Mouse (Mus musculus): ENCODE data around the gene Sema4a. TPM values are rescaled to one million over a fixed set of nuclear protein-coding genes. Genes with fewer than 3 reads are reported as not detected.

The Sema4a gene
- total and polyA plus RNA-seq, 3 experiments: 33.5 to 45.3 TPM; not detected in 1

GRCm38 (mm10) chr3:88482336-88482735 is 21.4 kb upstream of the Sema4a start:
- no peak for TF ChIP-seq HCFC1 (IDR thresholded peaks at IDR 0.05; ENCODE audit: low read depth, low read length)
- TF ChIP-seq RAD21 (IDR thresholded peaks at IDR 0.05; ENCODE audit: low read depth, low read length): no peak
- TF ChIP-seq EP300 (IDR thresholded peaks at IDR 0.05; ENCODE audit: low read depth in 1 of 2, low read length in 2 of 2): no peak
- TF ChIP-seq ZKSCAN1 (IDR thresholded peaks at IDR 0.05; ENCODE audit: low read depth, low read length): no peak
- no peak for TF ChIP-seq NRF1 (IDR thresholded peaks at IDR 0.05; ENCODE audit: insufficient read depth, low read depth, low read length, poor library complexity, severe bottlenecking)
- no peak for TF ChIP-seq CHD1 (IDR thresholded peaks at IDR 0.05; ENCODE audit: low read depth, low read length)
- no peak for TF ChIP-seq MAX (IDR thresholded peaks at IDR 0.05; ENCODE audit: low read length)
- TF ChIP-seq TCF12 (IDR thresholded peaks at IDR 0.05; ENCODE audit: low read depth, low read length): no peak
- no peak for TF ChIP-seq BHLHE40 (IDR thresholded peaks at IDR 0.05; ENCODE audit: borderline replicate concordance, low read depth, low read length)
- TF ChIP-seq MYB (IDR thresholded peaks at IDR 0.05; ENCODE audit: low read depth, low read length): no peak
- no peak for TF ChIP-seq KAT2A (conservative IDR thresholded peaks at IDR 0.05; ENCODE audit: low read depth, low read length)
- TF ChIP-seq MEF2A (IDR thresholded peaks at IDR 0.05; ENCODE audit: extremely low read depth, insufficient replicate concordance, low read depth, low read length, poor library complexity, severe bottlenecking): no peak
- Histone ChIP-seq H3K27me3 (ENCODE audit: control insufficient read depth in 1 of 2, insufficient read depth in 2 of 2, low read length in 2 of 2) (no peaks in the 10 kb centered on the region), H3K4me1 (ENCODE audit: control insufficient read depth in 1 of 2, insufficient read depth in 2 of 2, low read length in 2 of 2) (peaks cover 0 to 3% of the 10 kb centered on the region in 2 experiments; a peak in 1 of 4 replicates), H3K79me2 (ENCODE audit: control insufficient read depth, insufficient read depth, low read length, poor library complexity) (no peaks in the 10 kb centered on the region), H3K27ac (ENCODE audit: control insufficient read depth, low read depth, low read length) (no peak overlapping the region), H3K9ac (ENCODE audit: control insufficient read depth, low read depth, low read length, poor library complexity, severe bottlenecking) (no peak overlapping the region), H3K9me3 (replicated peaks; ENCODE audit: insufficient read depth, low read length) (no peaks in the 10 kb centered on the region), H3K36me3 (ENCODE audit: control insufficient read depth in 1 of 2, insufficient read depth in 2 of 2, low read length in 2 of 2) (peaks cover 0 to 2% of the 10 kb centered on the region in 2 experiments; a peak in 2 of 4 replicates), H3K4me3 (ENCODE audit: control insufficient read depth in 1 of 2, insufficient read depth in 1 of 2, low read depth in 2 of 2, low read length in 2 of 2) (no peak overlapping the region)
- no peak for DNase-seq (ENCODE audit: low read depth, low spot score)

- Histone ChIP-seq H3K79me2 (ENCODE audit: control insufficient read depth, insufficient read depth, low read length, poor library complexity) (no peaks in the 10 kb centered on the region), H3K4me3 (ENCODE audit: control insufficient read depth in 1 of 2, insufficient read depth in 1 of 2, low read depth in 2 of 2, low read length in 2 of 2) (no peak overlapping the region), H3K36me3 (ENCODE audit: control insufficient read depth in 1 of 2, insufficient read depth in 2 of 2, low read length in 2 of 2) (peaks cover 0 to 2% of the 10 kb centered on the region in 2 experiments; a peak in 2 of 4 replicates), H3K9ac (ENCODE audit: control insufficient read depth, low read depth, low read length, poor library complexity, severe bottlenecking) (no peak overlapping the region), H3K27ac (ENCODE audit: control insufficient read depth, low read depth, low read length) (no peak overlapping the region), H3K9me3 (replicated peaks; ENCODE audit: insufficient read depth, low read length) (no peaks in the 10 kb centered on the region), H3K4me1 (ENCODE audit: control insufficient read depth in 1 of 2, insufficient read depth in 2 of 2, low read length in 2 of 2) (peaks cover 0 to 6% of the 10 kb centered on the region in 2 experiments; a peak in 2 of 4 replicates), H3K27me3 (ENCODE audit: control insufficient read depth in 1 of 2, insufficient read depth in 2 of 2, low read length in 2 of 2) (no peaks in the 10 kb centered on the region)
- DNase-seq (ENCODE audit: low read depth, low spot score): no peak
- TF ChIP-seq RCOR1 (IDR thresholded peaks at IDR 0.05; ENCODE audit: low read depth, low read length) (0 out of 2 replicates have a peak, but pooled peaks have one; percentile 29), ZC3H11A (IDR thresholded peaks at IDR 0.05; ENCODE audit: low read depth, low read length) (no peak), ZNF384 (IDR thresholded peaks at IDR 0.05; ENCODE audit: low read depth, low read length) (peak; percentile 90)
Observed at GRCm38 (mm10) chr3:88481372-88482040, 20.5 kb upstream of the Sema4a start.

All from MEL (cell line).